Mouse (Mus musculus): Measurements from ENCODE around the gene Npas2.

Npas2 gene

GRCm38 (mm10) chr1:39192997-39193861, at the start of gene Npas2:
Gene Npas2, plus strand, starts transcription at chr1:39193731.
- no peak for DNase-seq (ENCODE audit: low spot score in 2 of 2)

GRCm38 (mm10) chr1:39156778-39157177, 36.8 kb upstream of the Npas2 start:
- DNase-seq (ENCODE audit: low spot score in 2 of 2): no peak

GRCm38 (mm10) chr1:39160167-39160566, 33.4 kb upstream of the Npas2 start:
- no peak for DNase-seq (ENCODE audit: low spot score in 2 of 2)

- no peak for DNase-seq (ENCODE audit: low spot score in 2 of 2)
Measured at GRCm38 (mm10) chr1:39163077-39163476, 30.5 kb upstream of the Npas2 start.

GRCm38 (mm10) chr1:39176690-39177089, 16.8 kb upstream of the Npas2 start:
- DNase-seq (ENCODE audit: low spot score in 2 of 2): no peak

GRCm38 (mm10) chr1:39177211-39177610, 16.3 kb upstream of the Npas2 start:
- no peak for DNase-seq (ENCODE audit: low spot score in 2 of 2)

- no peak for DNase-seq (ENCODE audit: low spot score in 2 of 2)
Measured at GRCm38 (mm10) chr1:39179806-39180205, 13.7 kb upstream of the Npas2 start.

GRCm38 (mm10) chr1:39180517-39180916, 13.0 kb upstream of the Npas2 start:
- no peak for DNase-seq (ENCODE audit: low spot score in 2 of 2)

GRCm38 (mm10) chr1:39181901-39182300, 11.6 kb upstream of the Npas2 start:
- DNase-seq (ENCODE audit: low spot score in 2 of 2): no peak

- DNase-seq (ENCODE audit: low spot score in 2 of 2): no peak
Measured at GRCm38 (mm10) chr1:39185833-39186232, 7.7 kb upstream of the Npas2 start.

GRCm38 (mm10) chr1:39186711-39187437, 6.7 kb upstream of the Npas2 start:
- DNase-seq (ENCODE audit: low spot score in 2 of 2): no peak

- DNase-seq (ENCODE audit: low spot score in 2 of 2): no peak
Measured at GRCm38 (mm10) chr1:39191122-39191521, 2.4 kb upstream of the Npas2 start.

GRCm38 (mm10) chr1:39192460-39192996, 1.0 kb upstream of the Npas2 start:
- peak in 1 of 2 experiments; percentile 27 for DNase-seq (ENCODE audit: low spot score in 2 of 2)

- DNase-seq (ENCODE audit: low spot score in 2 of 2): peak in 1 of 2 experiments; percentile 31
Measured at GRCm38 (mm10) chr1:39193862-39194675, 538 bp downstream of the Npas2 start.

- DNase-seq (ENCODE audit: low spot score in 2 of 2): no peak
Measured at GRCm38 (mm10) chr1:39194959-39195358, 1.4 kb downstream of the Npas2 start.

GRCm38 (mm10) chr1:39196126-39196525, 2.6 kb downstream of the Npas2 start:
- no peak for DNase-seq (ENCODE audit: low spot score in 2 of 2)

GRCm38 (mm10) chr1:39196676-39197375, 3.3 kb downstream of the Npas2 start:
- DNase-seq (ENCODE audit: low spot score in 2 of 2): no peak

GRCm38 (mm10) chr1:39205021-39205420, 11.5 kb downstream of the Npas2 start:
- DNase-seq (ENCODE audit: low spot score in 2 of 2): no peak

- no peak for DNase-seq (ENCODE audit: low spot score in 2 of 2)
Measured at GRCm38 (mm10) chr1:39205697-39206096, 12.2 kb downstream of the Npas2 start.

- DNase-seq (ENCODE audit: low spot score in 2 of 2): no peak
Measured at GRCm38 (mm10) chr1:39206942-39207341, 13.4 kb downstream of the Npas2 start.

- DNase-seq (ENCODE audit: low spot score in 2 of 2): peak in 1 of 2 experiments; percentile 18
Measured at GRCm38 (mm10) chr1:39210928-39211327, 17.4 kb downstream of the Npas2 start.
